Mouse (Mus musculus) CD8-positive naive resting alpha-beta T cell, adult 2 months (primary cell): ENCODE data around the gene Dap.

Experiments used
- DNase-seq, 2 experiments: peaks; one replicate each; pipeline ENCODE4 v3.0.0; 2022; ENCODE audit warnings: low read depth in 2 of 2, low spot score in 2 of 2

The Dap gene

DNA sequence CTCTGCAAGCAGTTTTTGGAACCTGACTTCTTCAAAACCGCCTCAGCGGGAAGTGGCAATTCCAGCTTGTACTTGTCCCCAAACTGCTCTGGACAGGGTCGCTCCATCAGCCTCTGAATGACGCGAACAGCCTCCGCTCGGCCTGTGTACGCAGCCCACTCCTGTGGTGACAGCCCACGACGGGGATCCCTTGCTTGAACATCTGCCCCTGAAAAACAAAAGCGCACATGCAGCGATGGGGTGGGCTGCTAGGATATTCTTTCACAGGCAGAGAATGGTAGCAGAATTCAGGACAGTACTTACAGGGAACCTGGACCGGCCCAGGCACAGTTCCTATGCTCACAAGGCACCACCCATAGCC, 73.6 kb downstream of the Dap start:
- no peak for DNase-seq

DNA sequence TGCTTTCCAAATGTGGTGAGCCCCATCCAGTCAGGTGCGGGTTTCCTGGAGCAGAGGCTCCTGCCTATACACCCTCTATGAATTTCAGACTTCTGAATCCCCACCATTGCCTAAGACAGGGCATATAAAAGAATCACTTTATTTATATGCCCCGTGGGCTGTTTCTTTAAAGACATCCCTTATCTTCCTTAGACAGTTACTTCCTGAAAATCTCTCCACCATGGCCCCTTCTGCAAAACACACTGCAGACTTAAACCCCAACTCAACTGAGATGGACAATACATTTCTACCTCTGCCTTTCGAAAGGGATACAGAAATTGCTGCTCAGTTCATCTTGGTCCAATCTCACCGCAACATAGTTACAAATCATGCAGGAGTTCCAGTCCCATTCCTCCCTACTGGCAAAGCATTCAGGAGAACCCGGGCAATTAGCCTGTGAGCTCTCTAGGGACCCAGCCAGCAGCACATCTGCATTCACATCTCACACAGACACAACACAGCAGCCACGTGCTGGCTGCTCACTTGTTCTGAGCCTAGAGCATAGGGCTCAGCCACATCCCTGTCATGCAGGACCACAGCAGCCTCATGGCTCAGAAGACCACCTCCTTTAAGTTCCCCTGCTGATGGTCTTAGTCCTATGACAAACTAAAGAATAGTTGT, 75.3 kb downstream of the Dap start:
- DNase-seq, result no peak

DNA sequence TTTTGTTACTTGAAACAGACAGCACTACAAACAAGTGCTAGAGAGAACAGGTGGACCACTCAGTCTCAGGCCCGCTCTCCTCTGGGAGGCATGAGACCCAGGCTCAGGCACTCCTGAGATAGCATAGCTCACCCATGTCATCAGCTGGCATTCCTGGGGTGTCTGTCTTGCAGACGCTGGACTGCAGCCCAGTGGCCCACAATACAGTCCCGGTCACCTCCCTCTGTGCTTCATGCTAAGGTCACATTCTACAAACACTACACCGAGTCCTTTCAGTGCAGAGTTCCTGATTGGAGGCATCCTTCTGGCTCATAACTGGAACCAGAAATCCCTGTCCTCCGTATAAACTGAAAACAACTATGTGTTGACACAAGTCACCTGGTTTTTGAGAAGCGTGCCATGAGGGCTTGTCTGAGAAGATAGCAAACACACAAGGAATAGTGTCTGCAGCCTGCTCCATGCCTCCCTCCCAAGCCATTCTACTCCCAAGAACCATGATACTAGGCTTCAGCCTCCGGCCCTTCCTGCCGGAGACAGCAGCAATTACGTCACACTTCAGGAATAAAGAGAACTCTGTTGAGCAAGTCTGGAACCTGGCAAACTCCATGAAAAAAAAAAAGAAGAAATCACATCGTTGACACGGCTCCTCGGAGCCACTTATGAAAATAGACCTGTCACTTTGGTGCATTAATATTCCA, 78.3 kb downstream of the Dap start:
- DNase-seq, result no peak

DNA sequence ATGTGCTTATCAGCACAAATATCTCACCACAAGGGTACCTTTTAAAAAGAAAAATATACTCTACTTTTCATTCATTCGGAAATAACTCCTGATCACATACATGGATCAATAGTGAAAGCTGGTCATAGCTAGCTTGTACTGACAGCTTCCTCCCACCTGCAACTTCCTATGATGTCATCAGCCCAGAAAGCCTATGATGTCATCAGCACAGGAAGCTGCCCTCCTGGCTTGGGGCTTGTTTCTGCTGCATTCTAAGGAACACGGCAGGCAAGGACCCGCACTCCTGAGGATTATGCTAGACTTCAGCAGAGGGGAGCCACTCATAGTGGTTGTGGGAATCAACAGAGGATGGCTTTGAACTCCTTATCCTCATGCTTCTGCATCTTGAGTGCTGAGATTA, 80.2 kb downstream of the Dap start:
- DNase-seq, result no peak

DNA sequence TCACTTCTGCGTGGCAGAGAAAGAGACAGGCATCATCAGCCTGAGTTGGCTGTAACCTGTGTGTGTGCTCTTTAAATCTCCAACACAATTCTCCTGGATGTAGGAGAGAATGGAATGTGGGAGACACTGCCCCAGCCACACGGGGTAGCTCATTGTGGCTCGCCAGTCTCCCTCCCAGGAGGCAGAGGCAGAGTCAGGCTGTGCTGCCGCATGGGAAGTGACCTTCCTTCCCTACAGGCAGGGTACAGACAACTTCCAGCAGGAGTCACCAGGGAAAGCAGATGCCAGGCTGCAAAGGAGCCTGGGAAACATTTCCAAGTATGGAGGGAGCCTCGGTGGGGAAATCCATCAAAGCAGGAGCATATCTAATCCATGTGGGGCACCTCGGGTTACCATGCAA, 81.1 kb downstream of the Dap start:
- no peak for DNase-seq

DNA sequence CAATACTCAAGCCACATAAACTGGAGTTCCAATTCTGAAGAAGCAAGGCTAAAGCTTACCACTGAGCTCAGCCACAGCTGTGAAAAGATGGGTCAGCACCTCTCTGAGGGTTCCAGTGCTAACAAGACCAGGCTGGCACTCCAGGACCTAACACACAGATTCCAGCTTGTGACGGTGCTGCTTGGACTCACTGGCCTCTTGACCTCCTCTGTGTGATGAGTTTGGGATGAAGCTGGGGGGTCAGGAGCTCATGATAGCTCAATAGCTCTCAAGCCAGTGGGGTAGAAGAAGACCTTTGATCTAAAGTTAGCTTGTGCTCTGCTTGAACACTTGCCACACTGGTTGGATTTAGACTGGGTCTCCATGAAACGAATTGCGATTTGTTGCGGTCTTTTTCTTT, 82.6 kb downstream of the Dap start:
- no peak for DNase-seq

DNA sequence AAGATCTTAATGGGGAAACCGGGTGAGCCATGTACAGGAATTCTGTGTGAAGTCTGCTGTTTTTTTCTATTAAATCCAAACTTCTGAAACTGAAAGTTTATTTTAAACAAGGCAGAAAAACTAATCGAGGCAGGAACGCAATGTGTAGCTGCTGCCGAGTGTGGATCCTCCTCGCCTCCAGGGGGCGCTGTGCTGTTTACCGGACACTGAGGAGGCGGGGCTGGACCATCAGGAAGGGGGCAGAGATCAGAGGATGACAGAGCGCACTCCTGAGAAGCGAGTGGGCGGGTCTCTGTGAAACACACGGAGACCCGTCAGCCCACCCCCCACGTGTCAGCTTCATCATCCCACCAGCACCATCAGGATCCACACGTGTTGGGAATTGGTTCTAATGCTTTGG, 85.4 kb downstream of the Dap start:
- DNase-seq, result no peak

DNA sequence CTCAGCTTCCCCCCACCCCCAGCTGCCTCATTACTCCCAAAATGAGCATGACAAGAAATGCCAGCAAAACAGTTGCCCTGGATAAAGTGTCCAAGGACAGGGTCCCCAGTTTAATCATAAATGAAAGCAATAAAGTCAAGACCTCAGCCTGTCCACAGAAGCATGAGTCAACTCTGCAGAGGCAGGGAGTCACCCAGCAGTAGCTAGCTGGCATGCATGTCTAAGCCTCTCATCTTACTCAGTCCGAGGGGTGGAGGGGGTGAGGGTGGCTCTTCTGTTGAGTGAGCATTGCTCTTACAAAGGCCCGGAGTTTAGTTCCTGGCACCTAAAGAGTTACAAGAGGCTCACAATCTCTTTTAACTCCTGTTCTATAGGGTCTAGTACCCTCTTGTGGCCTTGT, 87.9 kb downstream of the Dap start:
- no peak for DNase-seq

DNA sequence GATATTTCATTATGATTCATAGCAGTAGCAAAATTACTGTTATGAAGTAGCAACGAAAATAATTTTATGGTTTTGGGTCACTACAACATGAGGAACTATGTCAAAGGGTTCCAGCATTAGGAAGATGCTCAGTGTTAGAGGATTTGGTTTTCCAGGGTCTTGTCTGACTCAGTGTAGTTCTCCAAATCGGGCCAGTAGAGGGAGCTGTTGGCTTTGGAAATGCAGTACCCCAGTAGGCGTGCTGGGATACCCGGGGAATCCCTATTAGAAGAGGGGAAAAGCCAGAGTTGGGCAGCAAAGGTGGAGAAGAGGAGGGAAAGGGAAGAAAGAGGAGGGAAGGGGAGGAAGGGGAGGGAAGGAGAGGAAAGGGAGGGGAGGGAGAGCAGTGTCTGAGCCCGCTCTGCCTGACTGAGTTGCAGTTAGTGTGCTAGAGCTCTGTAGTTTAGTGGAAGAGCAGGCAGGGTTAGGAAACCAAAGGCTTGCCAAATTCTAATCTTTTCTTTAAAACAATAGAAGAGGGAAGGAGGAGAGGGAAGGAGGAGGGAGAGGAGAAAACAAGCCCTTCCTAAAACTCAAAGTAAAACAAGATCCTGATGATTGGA, 91.6 kb downstream of the Dap start:
- peak in 1 of 2 experiments; percentile 26 for DNase-seq

DNA sequence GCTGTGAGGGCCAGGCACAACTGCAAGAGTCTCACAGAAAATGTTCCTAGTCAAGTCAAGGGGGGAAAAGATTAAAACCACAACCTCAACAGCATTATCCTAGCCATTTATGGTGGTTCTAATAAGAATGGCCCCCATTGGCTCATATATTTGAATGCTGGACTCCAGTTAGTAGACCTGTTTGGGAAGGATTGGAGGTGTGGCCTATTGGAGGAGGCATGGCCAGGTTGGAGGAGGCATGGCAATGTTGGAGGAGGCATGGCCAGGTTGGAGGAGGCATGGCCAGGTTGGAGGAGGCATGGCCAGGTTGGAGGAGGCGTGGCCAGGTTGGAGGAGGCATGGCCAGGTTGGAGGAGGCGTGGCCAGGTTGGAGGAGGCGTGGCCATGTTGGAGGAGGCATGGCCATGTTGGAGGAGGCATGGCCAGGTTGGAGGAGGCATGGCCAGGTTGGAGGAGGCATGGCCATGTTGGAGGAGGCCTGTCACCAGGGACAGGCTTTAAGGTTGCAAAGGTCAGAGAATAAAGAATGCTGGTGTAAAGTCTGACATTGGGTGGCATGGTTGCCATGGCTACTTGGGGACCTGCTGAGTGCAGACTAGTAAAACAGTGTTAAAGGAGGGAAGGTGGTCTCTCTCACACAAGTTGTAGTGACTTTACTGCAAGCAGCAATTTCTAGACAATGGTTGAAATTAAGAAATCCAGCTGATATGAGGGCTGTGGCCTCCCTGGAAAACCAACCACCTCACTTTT, 93.1 kb downstream of the Dap start:
- DNase-seq, result no peak

DNA sequence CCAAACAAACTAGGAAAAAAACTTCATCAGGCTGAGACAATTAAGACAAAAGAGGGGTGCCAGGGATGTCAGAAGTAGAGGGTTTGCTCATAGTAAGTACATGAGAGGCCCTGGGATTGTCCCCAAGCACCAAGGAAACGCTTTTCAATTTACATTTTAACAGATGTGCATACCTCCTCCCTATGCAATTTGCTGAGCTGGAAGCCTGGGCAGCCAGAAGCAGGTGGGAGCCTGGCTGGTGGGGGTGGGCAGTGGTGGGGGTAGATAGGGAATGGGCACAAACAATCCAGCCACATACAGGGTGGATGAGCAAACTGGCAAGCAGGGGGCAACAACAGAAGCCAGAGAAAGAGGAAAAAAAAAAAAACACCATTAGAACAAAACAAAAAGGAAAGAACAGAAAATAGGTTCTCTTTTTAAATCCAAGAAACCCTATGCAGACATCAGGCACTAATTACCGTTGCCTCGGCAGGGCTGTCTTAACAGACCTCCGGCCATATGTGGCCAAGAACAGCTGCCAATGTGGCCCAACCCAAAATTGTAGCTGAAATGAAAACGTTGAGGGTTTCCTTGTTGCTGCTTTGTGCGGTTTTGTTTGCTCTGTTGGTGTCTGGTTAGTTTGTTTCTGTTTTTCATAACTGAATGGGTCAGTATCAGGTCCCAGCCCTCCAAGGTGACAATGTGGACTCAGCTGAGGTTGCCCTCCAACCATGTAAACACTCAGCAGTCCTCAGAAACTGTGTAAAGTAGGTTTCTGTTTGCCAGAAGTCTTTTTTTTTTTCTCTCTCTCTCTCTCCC, 94.2 kb downstream of the Dap start:
- no peak for DNase-seq

DNA sequence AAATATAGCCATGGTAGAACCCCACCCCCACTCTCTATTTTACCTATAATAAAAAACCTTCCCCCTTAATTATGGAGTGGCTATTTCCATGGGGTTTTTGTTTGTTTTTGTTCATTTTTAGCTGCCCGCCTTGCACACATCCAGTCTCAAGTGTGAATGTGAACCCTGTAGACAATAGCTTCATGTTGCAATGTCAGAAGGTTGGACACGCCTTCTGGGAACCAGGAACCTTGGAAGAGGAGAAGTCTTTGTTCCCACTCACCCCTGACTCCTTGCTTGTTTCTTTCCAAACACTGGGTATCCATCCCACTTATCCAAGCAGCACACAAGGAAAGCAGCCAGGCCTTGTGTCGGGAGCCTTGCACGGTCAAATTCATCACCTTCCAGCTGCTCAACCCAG, 94.9 kb downstream of the Dap start:
- no peak for DNase-seq

DNA sequence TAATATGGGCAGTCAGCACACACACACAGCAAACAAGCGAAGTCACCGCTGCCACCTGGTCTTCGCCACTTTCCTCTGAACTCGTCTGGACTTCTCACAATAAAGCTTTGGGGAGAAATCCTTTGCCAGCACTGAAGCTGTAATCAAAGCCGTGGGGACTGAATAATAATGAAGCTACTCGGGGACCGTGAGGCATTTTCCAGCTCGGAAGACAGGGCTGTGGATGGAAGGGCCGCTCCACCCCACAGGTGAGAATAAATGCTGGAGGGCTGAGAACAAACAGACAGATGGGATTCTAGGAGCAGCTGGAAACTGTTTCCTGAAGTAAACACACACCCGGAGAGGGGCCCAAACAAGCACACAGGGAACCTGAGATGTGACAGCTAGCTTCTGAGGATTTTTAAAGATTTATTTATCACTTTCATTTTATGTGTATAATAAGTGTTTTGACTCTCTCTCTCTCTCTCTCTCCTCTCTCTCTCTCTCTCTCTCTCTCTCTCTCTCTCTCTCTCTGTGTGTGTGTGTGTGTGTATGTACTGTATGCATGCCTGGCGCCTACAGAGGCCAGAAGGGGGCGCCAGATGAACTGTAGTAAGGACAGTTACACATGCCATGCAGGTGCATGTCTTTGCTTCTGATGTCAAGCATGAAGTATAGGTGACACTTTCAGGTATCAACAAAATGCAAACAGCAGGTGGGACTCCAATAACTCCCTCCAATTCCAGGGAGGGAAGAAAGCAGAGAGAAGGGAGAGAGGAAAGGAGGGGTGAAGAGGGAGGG, 96.7 kb downstream of the Dap start:
- no peak for DNase-seq

DNA sequence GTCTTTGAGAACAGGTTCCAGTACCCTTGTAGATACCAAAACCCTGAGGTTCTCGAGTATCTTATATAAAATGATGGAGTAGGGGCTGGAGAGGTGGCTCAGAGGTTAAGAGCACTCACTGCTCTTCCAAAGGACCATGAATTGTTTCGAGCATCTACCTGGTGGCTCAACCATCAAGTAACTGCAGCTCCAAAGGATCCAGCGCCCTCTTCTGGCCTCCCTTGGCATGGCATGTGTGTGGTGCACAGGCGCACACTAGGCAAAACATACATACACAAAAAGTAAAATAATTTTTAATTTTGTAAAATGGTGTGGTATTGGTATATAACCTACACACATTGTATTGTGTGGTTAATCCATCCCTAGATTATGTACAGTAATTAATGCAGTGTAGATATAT, 99.6 kb downstream of the Dap start:
- DNase-seq, result no peak
